ENCODE assay signal across 8 mouse cellular contexts in the genomic region with DNA sequence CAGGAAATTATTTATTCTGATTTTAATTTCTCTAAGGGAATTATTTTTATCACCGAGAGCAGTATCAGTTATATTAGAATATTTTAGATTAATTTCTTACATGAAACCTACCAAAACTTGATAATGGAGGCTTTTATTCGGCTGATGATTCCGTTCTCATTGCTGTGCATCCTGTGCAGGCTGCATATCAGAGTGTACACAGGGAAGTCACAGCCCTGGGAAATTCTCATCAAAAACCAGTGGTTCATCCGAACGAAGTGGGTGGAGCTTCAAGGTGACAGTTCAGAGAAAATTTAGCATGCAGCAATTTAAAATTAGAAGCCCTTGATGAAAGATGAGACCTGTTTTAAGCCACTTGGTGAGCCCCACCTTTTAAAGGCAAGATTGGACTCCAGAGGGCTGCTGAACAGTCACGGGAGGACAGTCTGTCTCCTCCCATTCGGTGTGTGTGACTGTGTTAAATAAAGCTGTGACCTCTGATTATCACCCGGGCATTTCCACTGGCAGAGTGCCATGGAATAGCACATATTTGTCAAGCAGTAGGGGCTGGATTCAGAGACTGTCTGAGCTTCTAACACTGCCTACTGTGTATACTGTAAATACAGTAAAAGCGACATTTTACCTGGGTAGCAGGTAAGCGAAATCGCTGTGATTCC.
DNase-seq lines count a peak whose midpoint lies in the region.

No protein-coding gene starts in this region.

- peak; percentile 50 to 52 for DNase-seq in cerebellum, postnatal 14 days
- no peak for DNase-seq in cerebellum, adult 9-11 months
- peak; percentile 45 for DNase-seq in NIH3T3 (ENCODE audit: low read depth)
- DNase-seq in heart, postnatal 10 days = peak; percentile 86 to 90
- DNase-seq in kidney, postnatal 4 days = peak; percentile 20 to 53
- no peak for DNase-seq in layer of hippocampus, postnatal 36 days
- no peak for DNase-seq in ovary, postnatal 10 days (ENCODE audit: low spot score)
- no peak for DNase-seq in layer of hippocampus, adult 9-10 months (ENCODE audit: low spot score)

- intact Hi-C loops in heart, postnatal 10 days (cut with DNase I) = no loop called here

Comparison
In these comparisons a context has a peak if more than half of its experiments do, and no peak if none do; other contexts are left out.
1. DNase-seq: peak in cerebellum, postnatal 14 days (2 of 2), NIH3T3 (single experiment), heart, postnatal 10 days (2 of 2) and kidney, postnatal 4 days (2 of 2); none in cerebellum, adult 9-11 months (single experiment), layer of hippocampus, postnatal 36 days (0 of 2), ovary, postnatal 10 days (single experiment) and layer of hippocampus, adult 9-10 months (single experiment).